Mouse (Mus musculus): ENCODE results near the gene 2210408I21Rik. TPM values are rescaled to one million over a fixed set of nuclear protein-coding genes. Genes with fewer than 3 reads are reported as not detected.

The 2210408I21Rik gene
- polyA plus RNA-seq, 1 experiment from 2014 or later, result 12.0 TPM

DNA sequence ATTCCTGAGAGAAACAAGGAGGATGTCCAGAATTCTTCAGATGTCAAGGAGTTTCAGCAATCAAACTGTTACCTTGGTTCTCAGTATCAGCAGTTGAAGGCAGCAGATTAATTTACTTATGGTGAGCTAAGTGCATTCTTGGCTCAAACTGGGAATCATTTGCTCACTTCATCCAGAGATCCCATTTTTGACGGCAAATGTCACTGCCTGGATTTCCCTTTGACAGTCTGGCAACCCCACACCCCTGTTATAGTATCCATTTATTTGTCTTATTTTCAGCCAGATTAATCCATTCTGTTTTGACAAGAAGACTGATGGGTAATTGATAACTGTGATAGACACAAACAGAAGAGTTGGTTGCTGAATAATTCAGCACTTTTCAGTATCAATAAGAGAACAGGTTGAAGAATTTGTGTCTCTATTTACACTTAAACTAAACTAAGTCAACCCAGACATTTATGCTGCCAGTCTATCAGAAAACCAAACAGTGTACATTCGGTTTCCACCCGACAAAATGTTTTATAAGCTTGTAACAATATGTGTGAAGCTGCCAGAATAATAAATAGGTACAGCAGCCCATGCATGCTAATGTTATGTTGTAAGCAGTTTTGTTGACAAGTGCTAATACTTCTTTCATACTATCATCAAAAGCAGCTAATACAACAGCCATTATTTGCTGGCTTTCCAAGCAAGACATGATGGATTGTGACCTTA, 354.8 kb downstream of the 2210408I21Rik start:
- no peaks in the 10 kb centered on the region for H3K36me3 ChIP-seq (ENCODE audit: control insufficient read depth, insufficient read depth, low read length)
- ATAC-seq (ENCODE audit: low read depth) (no peak), DNase-seq (ENCODE audit: low spot score) (no peak)
- no peak overlapping the region for H3K4me3 ChIP-seq (ENCODE audit: low read depth, low read length)
- 76% methylated on average over 3 of the region's 3 CpGs for WGBS
- H3K27ac ChIP-seq (replicated peaks; ENCODE audit: low read depth, low read length), result no peak overlapping the region
- no peaks in the 10 kb centered on the region for H3K27me3 ChIP-seq (replicated peaks; ENCODE audit: control insufficient read depth, insufficient read depth, low read length)
- H3K4me2 ChIP-seq (ENCODE audit: low read depth, low read length), result no peak overlapping the region
- no peaks in the 10 kb centered on the region for H3K9me3 ChIP-seq (ENCODE audit: control insufficient read depth, low read length)
- no peaks in the 10 kb centered on the region for H3K4me1 ChIP-seq (ENCODE audit: control insufficient read depth, insufficient read depth, low read length)
- H3K9ac ChIP-seq (ENCODE audit: low read depth, low read length), result no peak overlapping the region

DNA sequence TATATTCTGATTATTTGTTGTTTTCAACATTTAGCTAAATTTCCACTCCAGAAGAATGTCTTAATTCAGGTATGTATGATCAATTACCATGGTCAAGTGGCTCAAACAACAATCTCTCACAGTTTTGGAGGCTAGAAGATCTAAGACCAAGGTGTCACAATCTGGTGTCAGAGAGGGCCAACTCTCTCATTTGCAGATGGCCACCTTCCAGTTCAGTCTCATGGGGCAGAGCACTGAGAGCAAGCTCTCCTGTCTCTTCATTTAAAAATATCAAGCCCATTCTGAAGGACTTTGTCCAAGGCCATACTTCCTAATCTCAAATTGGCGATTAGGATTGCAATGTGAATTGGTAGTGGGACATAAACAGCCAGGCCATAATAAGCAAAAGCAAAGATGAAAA, 378.7 kb downstream of the 2210408I21Rik start:
- 90% methylated on average over 1 of the region's 1 CpGs for WGBS
- Histone ChIP-seq H3K27ac (replicated peaks; ENCODE audit: low read depth, low read length) (no peak overlapping the region), H3K36me3 (ENCODE audit: control insufficient read depth, insufficient read depth, low read length) (no peaks in the 10 kb centered on the region), H3K4me3 (ENCODE audit: low read depth, low read length) (no peak overlapping the region), H3K27me3 (replicated peaks; ENCODE audit: control insufficient read depth, insufficient read depth, low read length) (no peaks in the 10 kb centered on the region), H3K4me1 (ENCODE audit: control insufficient read depth, insufficient read depth, low read length) (no peaks in the 10 kb centered on the region), H3K9ac (ENCODE audit: low read depth, low read length) (no peak overlapping the region), H3K4me2 (ENCODE audit: low read depth, low read length) (no peak overlapping the region), H3K9me3 (ENCODE audit: control insufficient read depth, low read length) (no peaks in the 10 kb centered on the region)
- ATAC-seq (ENCODE audit: low read depth) (no peak), DNase-seq (ENCODE audit: low spot score) (no peak)

DNA sequence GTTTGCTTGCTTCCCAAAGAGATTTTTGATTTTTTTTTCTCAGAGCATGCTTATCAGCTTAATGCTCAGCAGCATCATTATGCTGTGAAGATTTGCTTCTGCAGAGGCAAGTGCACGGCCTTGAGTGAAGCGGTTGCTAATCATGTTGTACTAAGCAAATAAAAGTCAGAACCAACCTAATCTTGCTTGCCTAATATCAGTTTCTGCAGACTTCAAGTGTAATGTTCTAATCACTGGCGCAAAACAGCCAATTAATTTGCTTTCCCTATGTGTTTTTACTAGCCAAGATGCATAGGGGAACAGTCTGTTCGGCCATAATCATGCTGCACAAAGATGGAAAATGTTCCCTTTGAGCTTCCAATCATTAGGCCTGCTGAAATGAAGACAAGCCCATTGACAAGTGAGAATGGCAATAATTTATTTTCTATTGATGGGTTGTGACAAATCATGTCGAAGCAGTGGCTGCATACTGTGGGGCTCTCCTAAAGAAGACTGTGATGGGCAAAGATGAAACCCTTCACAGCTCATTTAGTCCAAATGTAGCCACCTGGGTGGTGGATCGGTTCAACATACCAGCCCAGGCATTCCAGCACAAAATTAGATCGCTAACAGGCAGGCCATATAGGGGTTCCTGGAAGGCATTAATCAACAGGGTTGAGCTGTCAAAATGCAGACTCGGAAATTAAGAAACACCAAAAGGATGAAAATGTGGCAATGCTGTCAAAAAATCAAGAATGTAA, 393.8 kb downstream of the 2210408I21Rik start:
- H3K4me1 ChIP-seq (ENCODE audit: control insufficient read depth, insufficient read depth, low read length), result no peaks in the 10 kb centered on the region
- H3K9ac ChIP-seq (ENCODE audit: low read depth, low read length), result no peak overlapping the region
- no peak overlapping the region for H3K4me2 ChIP-seq (ENCODE audit: low read depth, low read length)
- no peaks in the 10 kb centered on the region for H3K27me3 ChIP-seq (replicated peaks; ENCODE audit: control insufficient read depth, insufficient read depth, low read length)
- H3K9me3 ChIP-seq (ENCODE audit: control insufficient read depth, low read length), result no peaks in the 10 kb centered on the region
- H3K4me3 ChIP-seq (ENCODE audit: low read depth, low read length), result no peak overlapping the region
- WGBS, result 68% methylated on average over 8 of the region's 8 CpGs
- ATAC-seq (ENCODE audit: low read depth) (no peak), DNase-seq (ENCODE audit: low spot score) (no peak)
- H3K36me3 ChIP-seq (ENCODE audit: control insufficient read depth, insufficient read depth, low read length), result no peaks in the 10 kb centered on the region
- no peak overlapping the region for H3K27ac ChIP-seq (replicated peaks; ENCODE audit: low read depth, low read length)

DNA sequence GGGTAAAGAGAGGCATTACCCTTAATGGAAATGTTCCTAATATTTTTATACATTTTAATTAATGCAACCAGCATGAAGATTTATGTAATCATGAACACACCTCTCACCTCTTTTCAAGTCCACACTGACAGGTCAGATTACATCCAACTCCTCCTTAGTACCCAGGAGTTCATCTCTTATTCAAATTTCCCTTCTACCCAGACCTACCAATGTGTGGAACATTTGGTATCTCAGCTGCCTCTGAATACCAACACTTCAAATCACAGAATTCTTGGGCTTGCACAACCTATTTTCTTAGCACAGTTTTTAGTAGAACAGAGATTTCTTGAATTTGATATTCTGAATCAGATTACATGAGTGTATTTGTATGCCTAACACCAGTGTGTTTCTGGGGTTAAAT, 394.4 kb downstream of the 2210408I21Rik start:
- Histone ChIP-seq H3K9ac (ENCODE audit: low read depth, low read length) (no peak overlapping the region), H3K4me2 (ENCODE audit: low read depth, low read length) (no peak overlapping the region), H3K27ac (replicated peaks; ENCODE audit: low read depth, low read length) (no peak overlapping the region), H3K36me3 (ENCODE audit: control insufficient read depth, insufficient read depth, low read length) (no peaks in the 10 kb centered on the region), H3K4me3 (ENCODE audit: low read depth, low read length) (no peak overlapping the region), H3K4me1 (ENCODE audit: control insufficient read depth, insufficient read depth, low read length) (no peaks in the 10 kb centered on the region), H3K9me3 (ENCODE audit: control insufficient read depth, low read length) (no peaks in the 10 kb centered on the region), H3K27me3 (replicated peaks; ENCODE audit: control insufficient read depth, insufficient read depth, low read length) (no peaks in the 10 kb centered on the region)
- ATAC-seq (ENCODE audit: low read depth) (no peak), DNase-seq (ENCODE audit: low spot score) (no peak)

DNA sequence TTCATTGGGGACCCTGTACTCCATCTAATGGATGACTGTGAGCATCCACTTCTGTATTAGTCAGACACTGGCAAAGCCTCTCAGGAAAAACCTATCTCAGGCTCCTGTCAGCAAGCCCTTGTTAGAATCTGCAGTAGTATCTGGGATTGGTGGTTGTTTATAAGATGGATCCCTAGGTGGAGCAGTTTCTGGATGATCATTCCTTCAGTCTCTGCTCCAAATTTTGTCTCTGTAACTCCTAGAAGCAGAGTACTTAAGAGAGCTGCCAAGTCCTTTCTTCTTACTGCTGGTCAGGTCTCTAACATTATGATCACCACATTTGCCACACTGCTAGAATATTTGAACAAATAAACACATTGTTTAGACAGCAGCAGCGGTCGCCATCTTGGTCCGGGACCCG, 402.1 kb downstream of the 2210408I21Rik start:
- no peak for ATAC-seq (ENCODE audit: low read depth)

DNA sequence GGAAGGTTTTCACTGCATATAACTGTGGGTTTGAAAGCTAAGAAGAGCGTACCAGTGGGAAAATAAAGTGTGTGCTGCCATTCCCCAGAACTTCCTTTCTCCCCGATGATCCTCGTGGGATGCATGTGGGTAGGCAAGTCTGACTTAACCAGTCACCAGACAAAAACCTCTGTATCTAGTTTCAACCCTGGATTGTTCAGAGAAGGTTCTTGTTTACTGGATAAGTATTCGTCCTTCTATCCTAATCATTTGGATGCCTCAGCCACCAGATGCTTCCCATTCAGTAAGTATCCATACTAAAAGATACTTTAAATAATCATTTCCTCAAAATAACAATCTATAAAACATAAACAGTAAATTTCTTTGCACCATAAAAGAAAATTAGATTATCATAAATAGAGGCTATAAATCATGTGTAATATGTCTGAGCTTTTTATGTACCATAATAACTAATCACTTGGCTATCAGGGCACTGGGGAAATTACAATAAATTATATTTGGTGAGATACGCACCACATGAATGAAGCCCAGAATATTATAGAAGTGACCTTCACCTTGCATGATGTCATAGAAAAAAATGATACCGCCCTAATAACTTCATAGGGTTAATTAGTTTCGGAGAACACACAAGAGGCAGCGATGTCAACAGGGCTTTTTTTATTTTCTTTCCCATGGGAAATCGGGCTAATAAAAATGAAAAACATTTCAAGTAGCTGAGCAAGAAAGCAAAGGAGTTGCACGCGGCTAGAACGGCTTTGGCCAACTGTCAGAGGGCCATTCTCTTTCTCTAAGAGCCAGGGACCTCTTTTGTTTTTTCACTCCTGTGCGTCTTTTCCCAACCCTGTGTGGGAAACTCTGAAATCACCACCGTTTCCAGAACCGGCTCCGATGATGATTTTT, 412.4 kb downstream of the 2210408I21Rik start:
- ATAC-seq (ENCODE audit: low read depth) (0 out of 2 replicates have a peak, but pooled peaks have one; percentile 15), DNase-seq (ENCODE audit: low spot score) (peak; percentile 22)
- Histone ChIP-seq H3K36me3 (ENCODE audit: control insufficient read depth, insufficient read depth, low read length) (no peaks in the 10 kb centered on the region), H3K27me3 (replicated peaks; ENCODE audit: control insufficient read depth, insufficient read depth, low read length) (no peaks in the 10 kb centered on the region), H3K27ac (replicated peaks; ENCODE audit: low read depth, low read length) (no peak overlapping the region), H3K4me2 (ENCODE audit: low read depth, low read length) (no peak overlapping the region), H3K4me3 (ENCODE audit: low read depth, low read length) (no peak overlapping the region), H3K9ac (ENCODE audit: low read depth, low read length) (no peak overlapping the region), H3K4me1 (ENCODE audit: control insufficient read depth, insufficient read depth, low read length) (no peaks in the 10 kb centered on the region), H3K9me3 (ENCODE audit: control insufficient read depth, low read length) (no peaks in the 10 kb centered on the region)
- 41% methylated on average over 16 of the region's 16 CpGs for WGBS

More for the DNA sequence above, 402.1 kb downstream of the 2210408I21Rik start:
- H3K9ac ChIP-seq (ENCODE audit: low read depth, low read length), result no peak overlapping the region
- H3K9me3 ChIP-seq (ENCODE audit: control insufficient read depth, low read length), result no peaks in the 10 kb centered on the region
- no peak overlapping the region for H3K27ac ChIP-seq (replicated peaks; ENCODE audit: low read depth, low read length)
- no peaks in the 10 kb centered on the region for H3K27me3 ChIP-seq (replicated peaks; ENCODE audit: control insufficient read depth, insufficient read depth, low read length)
- no peaks in the 10 kb centered on the region for H3K4me1 ChIP-seq (ENCODE audit: control insufficient read depth, insufficient read depth, low read length)
- H3K36me3 ChIP-seq (ENCODE audit: control insufficient read depth, insufficient read depth, low read length), result no peaks in the 10 kb centered on the region
- DNase-seq (ENCODE audit: low spot score), result no peak
- 90% methylated on average over 4 of the region's 4 CpGs for WGBS
- no peak overlapping the region for H3K4me2 ChIP-seq (ENCODE audit: low read depth, low read length)
- H3K4me3 ChIP-seq (ENCODE audit: low read depth, low read length), result no peak overlapping the region

DNA sequence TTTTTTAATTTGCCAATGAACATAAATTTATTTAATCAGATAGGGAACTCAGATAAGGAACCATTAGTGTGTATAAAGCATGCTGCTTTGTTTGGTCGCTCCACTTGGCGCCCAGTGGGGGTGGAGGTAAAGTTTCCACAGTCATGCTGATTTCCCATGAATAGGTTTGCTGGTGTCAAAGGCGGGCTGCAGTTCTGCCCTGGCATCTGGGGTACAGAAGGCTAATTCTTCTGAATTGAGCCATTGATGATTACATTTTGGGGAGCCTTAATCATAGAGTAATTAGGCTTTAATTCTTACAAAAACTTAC, 413.0 kb downstream of the 2210408I21Rik start:
- ATAC-seq (ENCODE audit: low read depth) (no peak), DNase-seq (ENCODE audit: low spot score) (peak; percentile 8)
- H3K4me2 ChIP-seq (ENCODE audit: low read depth, low read length), result no peak overlapping the region
- H3K4me3 ChIP-seq (ENCODE audit: low read depth, low read length), result no peak overlapping the region
- no peaks in the 10 kb centered on the region for H3K4me1 ChIP-seq (ENCODE audit: control insufficient read depth, insufficient read depth, low read length)
- no peak overlapping the region for H3K27ac ChIP-seq (replicated peaks; ENCODE audit: low read depth, low read length)
- H3K9ac ChIP-seq (ENCODE audit: low read depth, low read length), result no peak overlapping the region
- 18% methylated on average over 3 of the region's 3 CpGs for WGBS
- no peaks in the 10 kb centered on the region for H3K36me3 ChIP-seq (ENCODE audit: control insufficient read depth, insufficient read depth, low read length)
- no peaks in the 10 kb centered on the region for H3K9me3 ChIP-seq (ENCODE audit: control insufficient read depth, low read length)
- H3K27me3 ChIP-seq (replicated peaks; ENCODE audit: control insufficient read depth, insufficient read depth, low read length), result no peaks in the 10 kb centered on the region

DNA sequence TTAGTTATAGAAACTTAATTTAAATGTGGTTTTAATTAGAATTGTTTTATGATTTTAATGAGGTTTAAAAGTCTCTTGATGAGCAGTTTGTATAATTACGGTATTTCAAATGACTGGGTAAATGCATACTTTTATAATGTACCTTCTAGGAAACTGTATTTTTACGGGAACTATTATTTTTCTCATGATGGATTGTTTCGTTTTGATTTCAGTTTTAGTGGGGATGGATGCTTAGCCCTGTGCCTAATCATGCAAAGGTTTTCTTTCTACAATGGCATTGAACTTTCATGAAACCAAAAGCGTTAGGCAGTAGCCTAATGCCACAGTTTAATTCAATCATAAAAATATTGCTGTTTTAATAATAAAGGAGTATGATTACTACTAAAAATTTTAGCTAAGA, 413.4 kb downstream of the 2210408I21Rik start:
- H3K4me1 ChIP-seq (ENCODE audit: control insufficient read depth, insufficient read depth, low read length), result no peaks in the 10 kb centered on the region
- ATAC-seq (ENCODE audit: low read depth) (no peak), DNase-seq (ENCODE audit: low spot score) (no peak)
- H3K4me3 ChIP-seq (ENCODE audit: low read depth, low read length), result no peak overlapping the region
- no peaks in the 10 kb centered on the region for H3K9me3 ChIP-seq (ENCODE audit: control insufficient read depth, low read length)
- H3K27ac ChIP-seq (replicated peaks; ENCODE audit: low read depth, low read length), result no peak overlapping the region
- H3K27me3 ChIP-seq (replicated peaks; ENCODE audit: control insufficient read depth, insufficient read depth, low read length), result no peaks in the 10 kb centered on the region
- H3K36me3 ChIP-seq (ENCODE audit: control insufficient read depth, insufficient read depth, low read length), result no peaks in the 10 kb centered on the region
- H3K4me2 ChIP-seq (ENCODE audit: low read depth, low read length), result no peak overlapping the region
- H3K9ac ChIP-seq (ENCODE audit: low read depth, low read length), result no peak overlapping the region
- WGBS, result 60% methylated on average over 4 of the region's 4 CpGs
